Mouse (Mus musculus) gastrocnemius, adult 8-10 months (tissue): Measurements from ENCODE around the gene Ano9. TPM values are rescaled to one million over a fixed set of nuclear protein-coding genes. Genes with fewer than 3 reads are reported as not detected.

ENCODE experiments used
- DNase-seq, 2 experiments: peaks; one replicate each; pipeline ENCODE4 v3.0.0; 2022; ENCODE audit warnings: low spot score in 2 of 2
- total RNA-seq, 4 experiments: library from RNA; stranded (reverse); gene quantifications; 2 replicates each; pipeline ENCODE4 v1.2.4; 2022

Gene Ano9
- total RNA-seq, 4 experiments from 2014 or later = not detected

- DNase-seq = no peak
Observed at GRCm38 (mm10) chr7:141063353-141063752, 54.3 kb downstream of the Ano9 start.

GRCm38 (mm10) chr7:141062525-141062924 is 55.1 kb downstream of the Ano9 start:
- no peak for DNase-seq

- no peak for DNase-seq
Observed at GRCm38 (mm10) chr7:141061269-141061692, 56.3 kb downstream of the Ano9 start.

- no peak for DNase-seq
Observed at GRCm38 (mm10) chr7:141060426-141061242, 57.0 kb downstream of the Ano9 start, which contains the start of gene B4galnt4. Gene B4galnt4 (plus strand): TSS chr7:141061104.

GRCm38 (mm10) chr7:141059929-141060328 is 57.7 kb downstream of the Ano9 start:
- no peak for DNase-seq

GRCm38 (mm10) chr7:141058601-141059341 is 58.8 kb downstream of the Ano9 start:
- DNase-seq = no peak

GRCm38 (mm10) chr7:141057541-141057940 is 60.1 kb downstream of the Ano9 start:
- no peak for DNase-seq

- no peak for DNase-seq
Observed at GRCm38 (mm10) chr7:141056976-141057375, 60.6 kb downstream of the Ano9 start.

- no peak for DNase-seq
Observed at GRCm38 (mm10) chr7:141055785-141056184, 61.8 kb downstream of the Ano9 start.

- DNase-seq = no peak
Observed at GRCm38 (mm10) chr7:141052421-141052820, 65.2 kb downstream of the Ano9 start.

- no peak for DNase-seq
Observed at GRCm38 (mm10) chr7:141052016-141052415, 65.6 kb downstream of the Ano9 start.

Other genes with a start within 250 kb of the Ano9 start
- 10 to 100 TPM; 85.3 to 96.3 (median 89.9) TPM for gene Psmd13, start 235.8 kb downstream of the Ano9 start, total RNA-seq
- gene Sirt3, start 235.5 kb downstream of the Ano9 start, total RNA-seq = 10 to 100 TPM; 18.7 to 23.2 (median 22.2) TPM
- 1,000 to 10,000 TPM; 1,780 to 2,019 (median 1,893) TPM for gene Cox8b, start 217.4 kb downstream of the Ano9 start, total RNA-seq
- under 1 TPM in 1 of 4 experiments, not detected in 3; 0.08 TPM for gene Nlrp6, start 196.9 kb downstream of the Ano9 start, total RNA-seq
- gene Pgghg, start 176.4 kb downstream of the Ano9 start, total RNA-seq = 1 to 10 TPM; 1.4 to 2.8 (median 2.2) TPM
- under 1 TPM in 2 of 4 experiments, not detected in 2; 0.34 to 0.53 TPM for gene Ifitm5, start 167.5 kb downstream of the Ano9 start, total RNA-seq
- not detected for gene Gm45717, start 161.9 kb downstream of the Ano9 start, total RNA-seq
- gene Ifitm2, start 161.8 kb downstream of the Ano9 start, total RNA-seq = 10 to 100 TPM; 25.1 to 51.9 (median 30.1) TPM
- under 1 TPM; 0.34 to 0.99 (median 0.77) TPM for gene Ifitm1, start 150.6 kb downstream of the Ano9 start, total RNA-seq
- gene Ifitm3, start 107.0 kb downstream of the Ano9 start, total RNA-seq = 10 to 100 TPM; 20.8 to 38.8 (median 27.1) TPM
- gene Ifitm6, start 99.9 kb downstream of the Ano9 start, total RNA-seq = not detected
- not detected for gene Gm17387, start 88.7 kb downstream of the Ano9 start, total RNA-seq
- gene B4galnt4, start 56.7 kb downstream of the Ano9 start, total RNA-seq = under 1 TPM in 2 of 4 experiments, not detected in 2; 0.20 to 0.59 TPM
- gene Pkp3, start 39.6 kb downstream of the Ano9 start, total RNA-seq = not detected
- gene Sigirr, start 17.2 kb downstream of the Ano9 start, total RNA-seq = 1 to 10 TPM; 1.4 to 1.6 (median 1.5) TPM
- gene Ptdss2, start 4.6 kb upstream of the Ano9 start, total RNA-seq = 10 to 100 TPM; 18.6 to 26.4 (median 22.0) TPM
- gene Rnh1, start 55.1 kb upstream of the Ano9 start, total RNA-seq = 10 to 100 TPM; 51.3 to 63.6 (median 53.6) TPM
- gene Hras, start 76.2 kb upstream of the Ano9 start, total RNA-seq = 100 to 1,000 TPM; 112 to 158 (median 132) TPM
- 1 to 10 TPM; 1.4 to 2.5 (median 2.0) TPM for gene Lrrc56, start 76.4 kb upstream of the Ano9 start, total RNA-seq
- gene Lmntd2, start 96.3 kb upstream of the Ano9 start, total RNA-seq = not detected
- under 1 TPM in 2 of 4 experiments, not detected in 2; 0.38 to 0.56 TPM for gene Rassf7, start 98.1 kb upstream of the Ano9 start, total RNA-seq
- gene Phrf1, start 111.0 kb upstream of the Ano9 start, total RNA-seq = 10 to 100 TPM; 16.8 to 25.3 (median 19.4) TPM
- gene Irf7, start 148.7 kb upstream of the Ano9 start, total RNA-seq = under 1 TPM; 0.27 to 0.80 (median 0.50) TPM
- gene Cdhr5, start 159.0 kb upstream of the Ano9 start, total RNA-seq = not detected
- not detected for gene Sct, start 161.3 kb upstream of the Ano9 start, total RNA-seq
- not detected for gene Drd4, start 174.2 kb upstream of the Ano9 start, total RNA-seq
- gene Deaf1, start 209.9 kb upstream of the Ano9 start, total RNA-seq = 10 to 100 TPM; 10.6 to 15.1 (median 12.7) TPM
- 10 to 100 TPM in 3 of 4 experiments, 1 to 10 TPM in 1; 9.1 to 11.5 (median 11.3) TPM for gene Tmem80, start 209.9 kb upstream of the Ano9 start, total RNA-seq
- gene Eps8l2, start 221.1 kb upstream of the Ano9 start, total RNA-seq = 1 to 10 TPM; 1.3 to 3.4 (median 2.2) TPM